Mouse (Mus musculus) CH12F3 (cell line): ENCODE results near the gene Ccser2.
"Not testable (repeated sequence)": the region's sequence is repeated elsewhere in the genome, so short reads cannot be mapped to it uniquely, and the experiment has no call there.

Source experiments
- in situ Hi-C: fragments of 300-500 bp; cut with MboI; formaldehyde crosslinking; loops from 2 replicates; pipeline ENCODE4 v1.14.3; 2020; ENCODE audit warnings: low sequenced_read_pairs

Gene Ccser2

DNA sequence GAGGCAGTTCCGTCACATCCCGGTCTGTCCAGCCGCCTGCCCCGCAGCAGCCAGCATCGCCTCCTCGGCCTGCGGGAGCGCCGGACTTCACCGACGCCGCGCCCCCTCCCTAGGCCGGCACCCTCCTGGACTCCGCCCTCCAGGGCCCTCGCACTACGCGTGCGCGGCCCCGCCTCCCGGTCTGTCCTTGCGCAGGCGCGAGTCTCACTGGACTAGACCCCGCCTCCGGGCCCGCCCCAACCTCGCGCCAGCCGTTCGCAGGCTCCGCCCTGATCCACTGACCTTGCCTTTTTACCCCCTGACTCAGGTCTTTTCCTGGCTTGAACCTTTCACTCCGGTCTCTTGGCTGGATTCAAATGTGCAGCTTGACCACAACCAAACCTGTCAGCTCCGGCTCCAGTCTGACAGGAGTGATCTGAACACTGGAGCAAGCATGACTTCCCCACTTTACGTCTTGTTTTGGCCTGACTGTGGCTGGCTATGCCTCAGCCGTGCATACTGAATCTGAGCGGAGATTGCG, at the start of gene Ccser2:
Gene Ccser2, minus strand, starts transcription at position 150 of the 520 bp plus-strand sequence.
- in situ Hi-C loops, result no loop called here

DNA sequence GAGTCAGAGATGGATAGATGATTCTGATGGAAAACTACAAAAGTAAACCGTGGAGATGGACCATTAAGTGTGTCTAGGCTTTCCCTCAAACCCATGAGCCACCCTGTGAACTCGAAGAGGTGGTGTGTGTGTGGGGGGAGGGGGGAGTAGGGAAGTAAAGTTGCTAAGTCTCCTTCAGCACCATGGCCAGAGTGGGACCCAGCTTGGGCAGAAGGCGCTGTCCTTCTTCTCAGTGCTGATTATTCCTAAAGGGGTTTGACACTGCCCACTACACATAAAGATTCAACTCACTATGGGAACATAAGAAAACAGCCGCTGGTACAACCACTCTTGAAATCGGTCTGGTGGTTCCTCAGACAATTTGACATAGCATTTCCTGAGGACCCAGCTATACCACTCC, 47.3 kb upstream of the Ccser2 start:
- in situ Hi-C loops, result no loop called here

DNA sequence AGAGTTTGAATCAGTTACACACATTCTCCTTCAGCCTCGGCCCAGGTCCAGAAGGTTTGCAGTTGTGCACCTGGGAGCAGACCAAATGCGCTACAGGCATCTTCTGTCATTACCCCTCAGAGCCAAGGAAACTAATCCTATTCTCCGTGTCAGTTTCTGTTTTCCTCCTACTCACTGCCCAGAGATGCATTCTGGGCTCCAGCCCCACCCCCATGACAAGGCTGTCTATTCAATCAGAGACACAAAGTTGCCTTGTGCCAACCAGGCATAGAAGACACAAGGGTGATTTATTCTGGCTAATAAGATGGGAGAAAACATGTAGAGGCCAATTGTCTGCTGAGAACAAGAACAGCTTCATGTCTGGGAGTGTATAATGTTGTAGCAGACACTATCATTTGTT, 45.1 kb upstream of the Ccser2 start:
- in situ Hi-C loops, result no loop called here

DNA sequence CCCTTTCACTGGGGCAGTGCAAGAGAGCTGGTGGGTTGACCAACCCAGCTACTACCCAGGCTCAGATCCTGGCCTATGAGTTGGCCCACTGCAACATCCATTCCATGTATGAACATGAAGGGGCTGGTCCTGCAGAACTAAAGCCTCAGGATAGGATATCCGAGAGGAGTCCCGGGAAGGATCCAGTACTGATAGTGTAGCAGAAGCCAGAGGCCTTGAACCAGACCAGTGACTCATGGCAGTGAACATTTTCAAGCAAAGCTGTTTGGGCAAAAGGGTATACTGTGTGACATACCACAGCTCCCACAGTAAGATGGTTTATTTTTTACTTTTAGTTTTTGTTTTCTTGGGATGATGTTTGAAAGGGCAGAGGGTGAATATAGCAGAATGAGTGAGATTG, 41.1 kb upstream of the Ccser2 start:
- in situ Hi-C loops, result no loop called here

DNA sequence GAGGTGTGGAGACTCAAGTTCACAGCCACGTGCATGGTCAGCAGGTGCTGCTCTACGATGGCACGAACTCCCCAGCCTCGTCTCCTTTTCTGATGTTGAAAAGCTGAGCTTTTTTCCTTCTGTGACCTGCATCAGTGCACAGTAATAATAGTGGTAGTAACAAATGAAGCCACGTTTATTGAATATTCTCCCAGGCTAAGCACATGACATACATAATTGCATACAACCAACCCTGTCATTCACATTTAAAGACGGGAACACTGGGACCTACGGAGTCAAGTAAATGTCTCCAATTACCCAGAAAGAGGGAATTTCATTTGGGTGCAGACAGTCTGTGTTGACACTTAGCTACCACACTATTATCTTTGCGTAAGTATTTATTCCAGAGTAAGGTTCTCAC, 37.9 kb upstream of the Ccser2 start:
- in situ Hi-C loops, result no loop called here

DNA sequence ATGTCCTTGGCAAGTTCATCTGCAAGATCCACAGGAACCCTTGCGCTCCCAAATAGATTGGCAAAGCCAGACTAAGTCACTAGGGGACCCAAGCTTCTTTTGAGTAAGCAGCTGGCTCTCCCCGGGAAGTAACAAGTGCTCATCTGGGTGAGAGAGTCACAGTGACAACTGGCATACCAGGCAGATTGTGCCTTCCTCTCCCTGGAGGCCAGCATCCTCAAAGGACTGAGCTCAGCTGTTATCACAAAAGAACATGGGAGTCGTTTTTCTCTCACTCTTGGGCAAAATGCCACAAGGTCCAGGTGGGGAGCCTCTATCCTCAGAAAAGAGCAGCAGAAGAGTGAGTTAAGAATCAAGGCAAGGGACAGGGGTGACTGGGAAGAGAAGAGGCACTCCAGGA, 37.3 kb upstream of the Ccser2 start:
- in situ Hi-C loops, result no loop called here

DNA sequence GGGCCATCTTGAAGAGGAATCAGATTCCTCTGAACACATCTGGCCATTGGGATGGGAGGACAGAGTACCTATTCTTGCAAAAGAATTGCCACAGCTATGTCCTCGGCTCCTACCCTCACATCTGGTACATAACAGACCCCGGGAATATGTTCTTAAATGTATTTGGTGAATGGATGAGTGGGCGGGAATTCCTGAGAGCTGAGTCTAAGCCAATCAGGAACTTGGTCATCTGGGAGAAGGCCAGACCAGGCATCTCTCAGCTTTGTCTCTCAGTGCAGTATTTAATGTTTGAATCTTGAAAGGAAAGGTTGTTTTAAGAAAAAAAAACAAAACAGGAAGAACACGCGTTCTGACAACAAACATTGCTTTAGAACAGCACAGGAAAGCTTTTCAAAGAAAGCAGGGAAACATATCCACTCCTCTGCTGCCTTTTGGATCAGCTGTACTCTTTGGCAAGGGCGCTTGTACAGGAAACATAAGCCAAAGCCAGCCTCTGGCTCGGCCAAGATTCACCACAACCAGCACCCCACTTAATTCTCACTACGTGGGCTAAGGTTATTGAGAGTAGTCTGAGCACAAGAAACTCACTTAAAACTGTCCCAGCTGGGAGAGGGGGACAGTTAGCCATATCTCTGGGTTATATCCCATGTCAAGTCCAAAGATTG, 35.0 kb upstream of the Ccser2 start:
- in situ Hi-C loops, result no loop called here

DNA sequence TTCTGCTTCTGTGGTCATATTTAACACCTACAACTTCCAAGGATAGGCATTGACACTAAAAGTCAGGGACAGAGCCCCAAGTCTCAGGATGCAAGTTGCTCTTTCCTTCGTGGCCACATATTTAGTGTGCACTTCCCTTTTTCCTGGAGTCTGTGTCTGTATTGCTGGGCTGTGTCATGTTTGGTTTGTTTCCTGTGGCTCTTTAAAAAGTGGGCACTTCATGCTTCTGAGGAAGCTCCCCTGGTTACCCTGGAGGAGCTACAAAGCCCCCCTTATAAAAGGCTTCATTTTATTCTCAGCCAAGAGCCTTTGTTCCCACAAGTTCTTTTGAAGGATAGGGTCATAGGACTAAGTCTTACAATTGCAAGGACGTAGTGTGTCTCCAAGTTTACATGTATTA, 34.3 kb upstream of the Ccser2 start:
- in situ Hi-C loops, result no loop called here

DNA sequence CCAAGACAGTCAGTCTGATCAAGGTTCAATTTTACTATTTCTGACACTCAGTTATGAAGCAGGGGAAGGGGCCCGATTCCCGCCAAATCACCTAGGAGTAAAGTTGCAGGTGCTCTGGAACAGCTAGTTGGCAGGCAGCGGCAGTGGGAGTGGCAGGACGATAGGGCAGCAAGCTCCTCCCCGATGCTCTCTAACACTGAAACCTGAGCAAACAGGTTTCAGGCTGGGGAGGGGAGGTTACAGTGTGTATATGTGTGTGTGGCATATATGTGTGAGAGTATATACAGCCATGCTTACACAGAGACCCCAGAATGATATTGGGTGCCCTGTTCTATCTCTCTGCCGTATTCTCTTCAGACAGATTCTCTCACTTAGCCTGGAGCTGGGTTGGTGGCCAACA, 32.2 kb upstream of the Ccser2 start:
- in situ Hi-C loops, result not testable (repeated sequence)

DNA sequence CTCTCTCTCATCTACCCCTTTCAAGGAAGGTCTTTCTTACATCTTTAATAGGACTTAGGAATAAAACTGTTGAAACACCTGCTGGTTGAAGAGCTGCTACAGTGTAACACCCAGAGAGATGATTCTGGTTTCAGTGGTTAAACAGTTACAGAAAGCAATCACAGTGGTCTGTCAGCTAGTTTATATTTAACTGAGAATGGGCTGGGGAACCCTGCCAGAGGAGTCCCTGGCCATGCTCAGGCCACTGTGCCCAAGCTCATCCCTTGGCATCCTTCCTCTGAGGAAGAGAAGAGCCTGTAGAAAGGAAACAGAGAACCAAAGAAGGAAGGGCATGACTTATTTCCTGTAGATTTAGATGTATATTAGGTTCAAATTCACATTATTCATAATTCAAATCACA, 21.2 kb upstream of the Ccser2 start:
- in situ Hi-C loops, result no loop called here

DNA sequence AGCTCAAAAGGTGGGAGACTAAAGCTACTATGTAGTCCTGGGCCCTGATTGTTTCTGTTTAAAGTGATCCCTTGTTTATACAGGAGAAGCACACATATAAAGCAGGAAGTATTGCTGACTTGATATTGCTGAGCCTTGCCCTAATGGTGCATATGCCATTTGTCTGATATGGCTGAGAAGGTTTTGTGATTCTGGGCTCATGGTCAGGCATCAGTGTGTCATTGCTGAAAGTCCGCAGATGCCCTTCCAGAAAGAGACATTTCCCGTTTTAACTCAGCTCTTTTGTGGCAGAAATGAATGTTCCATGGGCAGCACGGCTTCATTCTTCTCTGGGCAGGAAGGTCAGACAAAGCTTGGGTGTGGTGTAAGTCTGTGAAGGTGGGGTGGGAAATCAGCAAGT, 17.1 kb upstream of the Ccser2 start:
- in situ Hi-C loops, result no loop called here

DNA sequence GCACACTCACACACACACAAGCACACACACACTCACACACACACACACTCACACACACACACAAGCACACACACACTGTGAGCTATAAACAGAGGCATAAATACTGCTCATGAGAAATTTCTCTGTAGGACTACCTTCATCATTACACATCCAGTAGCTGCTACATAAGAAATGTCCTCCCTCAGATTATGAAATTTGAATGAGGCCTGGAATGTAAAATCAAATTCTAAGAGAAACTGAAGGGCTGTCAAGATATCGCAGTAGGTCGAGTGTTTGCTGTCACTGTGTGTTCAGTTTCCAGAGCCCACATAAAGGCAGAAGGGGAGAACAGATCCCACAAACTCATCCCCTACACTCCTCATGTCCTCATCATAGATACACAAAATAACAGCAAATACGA, 6.4 kb upstream of the Ccser2 start:
- in situ Hi-C loops, result no loop called here

DNA sequence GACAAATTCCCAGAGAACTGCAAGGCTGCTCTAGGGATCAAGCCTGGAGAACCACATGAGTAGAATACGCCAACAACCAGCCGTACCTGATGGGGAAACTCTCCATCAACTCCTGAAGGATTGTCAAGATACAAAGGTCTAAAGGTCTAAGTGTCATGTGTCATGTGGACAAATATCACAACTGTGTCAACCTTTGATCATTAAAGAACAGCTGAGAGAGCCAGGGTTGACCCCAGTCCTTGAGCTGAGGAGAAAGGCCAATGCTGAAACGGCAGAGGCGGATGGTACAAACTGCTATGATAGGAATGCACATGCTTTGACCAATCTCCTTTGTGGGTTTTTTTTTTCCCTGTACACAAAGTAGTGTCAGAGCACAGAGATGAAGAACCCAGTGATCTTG, 2.6 kb upstream of the Ccser2 start:
- in situ Hi-C loops, result no loop called here

DNA sequence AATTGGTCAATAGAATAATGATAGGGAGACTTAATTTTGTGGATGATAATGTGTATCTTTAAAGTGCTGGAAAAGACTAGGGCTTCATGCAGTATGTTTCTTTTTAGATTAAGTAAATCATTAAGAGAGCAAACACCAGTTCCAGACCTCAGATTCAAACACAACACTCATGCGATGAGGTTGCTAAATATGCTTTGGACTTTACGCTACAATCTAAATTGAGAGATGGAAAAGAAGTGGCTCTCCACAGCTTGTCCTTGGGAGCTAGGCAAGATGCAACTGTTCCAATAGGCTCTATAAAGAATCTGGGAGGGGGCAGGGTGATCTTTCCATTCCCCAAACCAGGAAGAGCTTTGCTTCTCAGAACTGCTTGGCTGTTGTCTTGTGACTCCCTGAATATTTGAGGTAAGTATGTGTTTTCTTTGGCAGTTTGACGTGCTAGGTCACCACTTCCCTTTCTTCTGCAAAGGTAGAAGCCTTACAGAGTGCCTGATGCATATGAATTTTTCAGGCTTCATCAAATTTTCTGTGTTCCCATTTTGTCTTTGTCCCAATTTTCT, 1.4 kb upstream of the Ccser2 start:
- in situ Hi-C loops, result no loop called here

DNA sequence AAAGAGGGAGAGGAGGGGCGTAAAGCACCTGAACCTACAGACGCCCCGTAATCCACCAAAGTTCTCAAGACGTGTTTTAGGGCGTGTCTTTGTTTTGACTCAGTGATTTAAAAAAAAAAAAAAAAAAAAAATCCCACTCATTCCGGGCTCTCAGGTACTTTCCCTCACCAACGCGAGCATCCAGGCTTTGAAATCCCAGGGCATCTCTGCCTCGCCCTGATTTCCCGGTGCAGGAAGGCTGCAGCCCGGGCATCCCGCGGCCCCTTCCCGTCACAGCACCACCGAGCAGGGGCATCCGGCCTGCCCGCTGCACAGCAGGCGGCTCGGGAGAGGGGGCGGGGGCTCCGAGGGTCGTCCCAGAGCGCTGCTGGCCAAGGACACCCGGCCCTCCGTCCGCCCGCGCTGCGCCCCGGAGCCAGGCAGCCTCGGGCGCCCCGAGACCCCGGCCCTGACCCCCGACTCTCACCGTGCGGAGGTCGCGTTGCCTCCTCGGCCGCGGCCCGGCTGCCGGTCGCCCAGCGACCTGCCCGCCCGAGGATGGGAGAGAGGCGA, 425 bp downstream of the Ccser2 start:
- in situ Hi-C loops, result no loop called here

DNA sequence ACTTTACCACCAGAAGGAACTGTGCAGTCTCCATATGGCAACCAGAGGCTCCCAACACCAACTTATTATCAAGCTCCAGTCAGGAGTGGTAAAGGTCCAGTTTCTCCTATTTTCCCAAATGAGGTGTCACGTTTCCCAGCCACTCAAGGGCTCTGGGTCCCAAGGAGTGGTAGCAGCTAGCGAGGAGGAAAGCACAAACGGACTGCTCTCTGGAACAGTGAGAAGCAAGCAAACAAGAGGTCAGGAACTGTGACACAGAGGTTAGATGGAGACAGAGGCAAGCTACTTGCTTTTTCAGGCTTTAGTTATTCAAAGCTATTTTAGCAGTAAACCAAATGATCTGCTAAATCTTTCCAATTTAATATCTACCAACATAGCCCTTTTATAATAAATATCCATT, 3.2 kb downstream of the Ccser2 start:
- in situ Hi-C loops, result no loop called here

DNA sequence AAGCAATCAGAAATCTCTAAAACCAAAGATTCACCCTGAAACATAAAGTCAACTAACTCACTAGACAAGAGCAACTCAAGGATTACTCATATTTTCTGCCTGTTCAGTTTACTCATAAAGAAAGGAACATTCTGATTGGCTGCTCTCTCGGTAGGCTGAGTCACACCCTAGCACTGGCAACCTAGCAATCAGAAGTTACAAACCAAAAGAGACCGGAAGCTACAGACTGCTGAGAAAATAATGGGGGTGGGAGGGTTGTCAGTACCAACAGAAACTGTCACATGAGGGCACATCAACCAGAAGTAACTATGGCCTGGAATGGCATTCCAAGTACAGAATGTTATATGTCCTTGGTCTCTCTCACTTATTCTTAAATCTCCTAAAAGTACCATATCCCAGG, 6.1 kb downstream of the Ccser2 start:
- in situ Hi-C loops, result no loop called here

DNA sequence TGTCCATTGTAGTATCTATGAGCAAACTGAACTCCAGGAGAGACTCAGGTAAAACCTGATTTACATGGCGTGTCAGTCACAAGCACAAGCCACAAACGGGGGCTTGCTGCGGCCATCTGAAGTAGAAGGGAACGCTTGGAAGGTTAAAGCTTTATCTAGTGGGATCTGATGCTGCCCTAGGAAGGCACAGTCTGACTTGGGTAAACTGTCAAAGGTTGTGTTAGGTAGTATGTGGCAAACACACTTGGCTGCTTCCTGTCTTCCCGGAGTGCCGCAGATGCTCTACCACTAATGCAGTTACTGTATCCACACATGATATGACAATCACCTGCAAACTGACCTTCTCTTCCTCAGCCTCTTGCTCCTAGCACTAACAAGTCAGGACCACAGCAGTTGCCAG, 10.9 kb downstream of the Ccser2 start:
- in situ Hi-C loops, result no loop called here

DNA sequence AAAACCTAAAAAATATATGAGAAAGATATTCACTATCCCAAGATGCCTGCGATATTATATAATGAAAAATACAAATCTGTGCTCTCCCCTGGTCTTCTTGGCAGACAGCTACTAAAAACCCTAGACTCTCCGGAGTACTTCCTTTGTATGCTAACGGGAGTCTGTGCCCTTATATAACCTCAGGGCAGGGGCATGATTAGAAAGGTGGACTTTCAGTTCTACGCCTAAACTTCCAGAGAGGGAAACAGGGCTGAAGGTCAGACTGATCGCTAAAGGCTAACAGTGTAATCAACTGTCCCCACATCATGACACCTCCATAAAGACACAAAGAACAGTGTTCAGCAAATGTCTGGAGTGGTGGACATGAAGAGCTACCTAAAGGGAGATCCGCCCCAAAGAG, 11.3 kb downstream of the Ccser2 start:
- in situ Hi-C loops, result no loop called here

DNA sequence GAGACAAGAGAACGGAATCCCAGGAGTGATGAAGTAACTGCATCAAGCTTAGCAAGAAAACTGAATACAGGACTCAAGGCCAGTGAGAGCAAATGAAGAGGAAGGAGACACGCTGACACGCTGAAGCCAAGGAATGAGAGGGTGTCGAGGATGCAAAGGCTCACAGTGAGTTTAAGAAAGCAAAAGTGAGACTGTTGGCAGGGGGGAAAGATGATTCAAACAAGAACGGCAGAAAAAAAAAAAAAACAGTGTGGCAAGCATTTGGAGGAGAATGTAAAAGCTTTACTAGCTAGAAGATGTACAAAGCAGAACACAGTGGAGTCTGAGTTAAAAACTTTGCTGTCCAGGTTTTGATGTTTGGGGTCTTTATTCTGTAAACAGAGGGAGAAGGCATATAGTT, 11.9 kb downstream of the Ccser2 start:
- in situ Hi-C loops, result no loop called here

DNA sequence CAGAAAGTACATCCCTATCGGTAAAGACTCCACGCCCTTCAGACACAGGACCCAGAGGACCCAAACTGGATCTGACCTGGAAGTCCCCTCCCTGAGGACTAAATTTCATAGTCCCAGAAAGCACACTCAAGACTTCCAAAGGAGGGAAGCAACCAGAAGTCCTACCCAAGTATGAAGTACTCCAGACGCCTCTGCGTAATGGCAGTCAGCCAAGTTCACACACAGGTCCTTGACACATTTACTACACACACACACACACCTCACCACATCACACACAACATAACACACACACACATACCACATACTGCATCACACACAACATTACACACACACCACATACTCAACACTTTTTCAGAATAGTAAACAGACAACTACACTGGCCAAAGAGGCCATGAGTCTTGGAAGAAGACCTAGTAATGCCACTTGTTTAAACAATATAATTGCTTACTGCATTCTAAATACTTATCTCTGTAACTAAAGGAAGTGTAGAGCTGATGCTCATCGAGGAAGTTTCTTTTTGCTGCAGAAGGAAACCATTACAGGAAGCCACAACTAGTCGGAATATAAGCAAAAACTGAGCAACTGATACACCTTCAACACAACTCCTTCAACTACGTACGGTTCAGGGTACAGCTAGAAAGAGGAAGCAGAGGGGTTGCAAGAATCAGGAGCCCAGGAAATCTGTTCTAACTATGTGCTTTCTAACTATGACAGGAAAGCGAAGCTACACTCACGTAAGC, 15.7 kb downstream of the Ccser2 start:
- in situ Hi-C loops, result no loop called here

DNA sequence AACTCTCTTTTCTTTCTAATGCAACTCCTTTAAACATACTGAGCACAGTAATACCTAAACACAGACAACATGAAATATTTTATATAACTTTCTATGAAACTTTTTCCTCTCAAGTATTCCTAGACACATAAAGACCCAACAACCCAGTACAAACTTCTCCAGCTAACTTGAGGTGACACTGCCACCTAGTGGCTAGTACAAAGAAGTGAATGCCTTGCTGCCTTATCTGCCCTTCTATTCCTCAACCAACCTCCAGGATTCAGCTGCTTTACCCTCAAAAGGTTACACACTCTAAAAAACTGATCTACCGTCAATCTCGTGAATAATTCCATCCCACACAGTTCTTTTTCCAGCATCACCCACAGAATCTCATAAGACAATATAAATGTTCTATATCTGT, 16.4 kb downstream of the Ccser2 start:
- in situ Hi-C loops, result no loop called here
